Comparison of ENCODE assay signal across 8 mouse cellular contexts in the genomic region with DNA sequence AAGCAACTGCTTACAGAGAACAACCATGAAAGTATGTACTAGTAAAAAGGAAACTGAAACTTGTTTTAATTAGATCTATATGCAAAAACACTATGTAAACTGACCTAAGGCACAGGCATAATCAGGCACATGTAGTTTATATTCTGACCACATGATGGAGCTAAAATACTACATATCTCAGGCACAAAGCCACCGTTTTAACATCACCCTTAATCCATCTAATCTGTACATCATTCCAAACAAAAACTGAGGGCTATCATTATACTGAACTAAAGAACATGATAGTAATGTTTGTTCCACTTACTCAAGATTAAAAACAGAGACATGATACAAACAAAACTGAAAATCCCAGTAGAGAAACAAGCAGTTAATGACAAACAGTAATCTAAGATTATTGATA. TPM values are rescaled to one million over a fixed set of nuclear protein-coding genes. Genes with fewer than 3 reads are reported as not detected.
DNase-seq lines count a peak whose midpoint lies in the region; ATAC-seq and TF ChIP-seq lines count a peak whose summit lies in the region.

No protein-coding gene starts in this region.

- H3K27me3 ChIP-seq in forebrain, embryonic 13.5 days: no peaks in the 10 kb centered on the region
- H3K27me3 ChIP-seq in forebrain, embryonic 10.5 days (ENCODE audit: poor library complexity, severe bottlenecking): no peaks in the 10 kb centered on the region
- no peaks in the 10 kb centered on the region for H3K27me3 ChIP-seq in liver, postnatal 0 days (ENCODE audit: insufficient read depth, low read length)
- H3K27me3 ChIP-seq in midbrain, embryonic 14.5 days (ENCODE audit: control insufficient read depth, insufficient read depth, low read length): no peaks in the 10 kb centered on the region

- peaks cover 19% of the 10 kb centered on the region; the same call in 1 of the 2 replicates for H3K36me3 ChIP-seq in forebrain, embryonic 13.5 days (ENCODE audit: poor library complexity, severe bottlenecking)
- H3K36me3 ChIP-seq in forebrain, embryonic 10.5 days (replicated peaks): peaks cover 41% of the 10 kb centered on the region
- peaks cover 18% of the 10 kb centered on the region for H3K36me3 ChIP-seq in liver, postnatal 0 days (replicated peaks; ENCODE audit: insufficient read depth, low read length)
- H3K36me3 ChIP-seq in midbrain, embryonic 14.5 days (ENCODE audit: control insufficient read depth, insufficient read depth, low read length): peaks cover 3% of the 10 kb centered on the region; the same call in 1 of the 2 replicates

- 4% methylated on average over 1 of the region's 1 CpGs for WGBS in forebrain, embryonic 13.5 days
- WGBS in forebrain, embryonic 10.5 days: 40% methylated on average over 1 of the region's 1 CpGs
- WGBS in liver, postnatal 0 days (ENCODE audit: insufficient replicate concordance): 2% methylated on average over 1 of the region's 1 CpGs
- WGBS in midbrain, embryonic 14.5 days: 0% methylated on average over 1 of the region's 1 CpGs

- peak; percentile 74 for TF ChIP-seq CTCF in liver, postnatal 0 days (IDR thresholded peaks at IDR 0.05; ENCODE audit: low read depth)

- TF ChIP-seq EP300 in liver, postnatal 0 days (IDR thresholded peaks at IDR 0.05; ENCODE audit: low read depth): no peak

- no peak for DNase-seq in forebrain, embryonic 10.5 days (ENCODE audit: extremely low spot score, low spot score)
- DNase-seq in liver, postnatal 0 days: no peak
- no peak for DNase-seq in liver
- DNase-seq in embryo, embryonic 11.5 days (ENCODE audit: low read depth, low spot score): peak; percentile 8
- peak; percentile 81 for DNase-seq in midbrain, embryonic 14.5 days
- DNase-seq in adrenal gland, postnatal 14 days: no peak
- DNase-seq in frontal cortex, postnatal 14 days (ENCODE audit: low spot score in 2 of 2): no peak

- H3K9me3 ChIP-seq in forebrain, embryonic 13.5 days (replicated peaks): no peaks in the 10 kb centered on the region
- no peaks in the 10 kb centered on the region for H3K9me3 ChIP-seq in forebrain, embryonic 10.5 days
- H3K9me3 ChIP-seq in liver, postnatal 0 days (ENCODE audit: low read length): no peaks in the 10 kb centered on the region
- no peaks in the 10 kb centered on the region for H3K9me3 ChIP-seq in midbrain, embryonic 14.5 days (ENCODE audit: control insufficient read depth, low read length)

- H3K4me3 ChIP-seq in forebrain, embryonic 13.5 days: no peak overlapping the region
- no peak overlapping the region for H3K4me3 ChIP-seq in forebrain, embryonic 10.5 days
- no peak overlapping the region for H3K4me3 ChIP-seq in liver, postnatal 0 days (ENCODE audit: low read depth, low read length)
- no peak overlapping the region for H3K4me3 ChIP-seq in midbrain, embryonic 14.5 days (replicated peaks; ENCODE audit: low read depth, low read length)

- no peak overlapping the region for H3K4me2 ChIP-seq in forebrain, embryonic 13.5 days
- no peak overlapping the region for H3K4me2 ChIP-seq in liver, postnatal 0 days (ENCODE audit: low read depth, low read length)
- no peak overlapping the region for H3K4me2 ChIP-seq in midbrain, embryonic 14.5 days (ENCODE audit: low read length)

- H3K27ac ChIP-seq in forebrain, embryonic 13.5 days: no peak overlapping the region
- H3K27ac ChIP-seq in forebrain, embryonic 10.5 days: no peak overlapping the region
- no peak overlapping the region for H3K27ac ChIP-seq in liver, postnatal 0 days (ENCODE audit: low read depth)
- H3K27ac ChIP-seq in midbrain, embryonic 14.5 days (replicated peaks; ENCODE audit: low read depth, low read length): no peak overlapping the region

- ATAC-seq in forebrain, embryonic 13.5 days: peak; percentile 63; the same call in 1 of the 2 replicates
- no peak for ATAC-seq in liver, postnatal 0 days
- no peak for ATAC-seq in midbrain, embryonic 14.5 days (ENCODE audit: low FRiP score, low TSS enrichment)

- 0 out of 2 replicates have a peak, but pooled peaks cover 3% of the 10 kb centered on the region for H3K4me1 ChIP-seq in forebrain, embryonic 13.5 days
- H3K4me1 ChIP-seq in forebrain, embryonic 10.5 days: no peaks in the 10 kb centered on the region
- peaks cover 6% of the 10 kb centered on the region; the same call in 1 of the 2 replicates for H3K4me1 ChIP-seq in liver, postnatal 0 days (ENCODE audit: insufficient read depth)
- no peaks in the 10 kb centered on the region for H3K4me1 ChIP-seq in midbrain, embryonic 14.5 days (ENCODE audit: control insufficient read depth, insufficient read depth, low read length)

- H3K9ac ChIP-seq in forebrain, embryonic 13.5 days: no peak overlapping the region
- H3K9ac ChIP-seq in liver, postnatal 0 days (replicated peaks): no peak overlapping the region
- H3K9ac ChIP-seq in midbrain, embryonic 14.5 days (replicated peaks; ENCODE audit: low read length): no peak overlapping the region

RNA-seq across cellular contexts. Expression of gene Gpbp1, which starts 28.5 kb away (rescaled TPM):
- polyA plus RNA-seq in forebrain, embryonic 13.5 days (2015; fragmentation: Nextera tagmentation; extraction: Ambion mirVana): 112 and 114 TPM in 2 replicates
- polyA plus RNA-seq in forebrain, embryonic 10.5 days (2016; fragmentation: Nextera tagmentation; extraction: Ambion mirVana): 89.1 and 101 TPM in 2 replicates
- 24.8 and 25.2 TPM in 2 replicates for polyA plus RNA-seq in liver, postnatal 0 days (2015; fragmentation: Nextera tagmentation; extraction: Ambion mirVana)
- polyA plus RNA-seq in midbrain, embryonic 14.5 days (2014; fragmentation: Nextera tagmentation; extraction: Ambion mirVana): 85.2 and 127 TPM in 2 replicates
- 78.4 and 83.9 TPM in 2 replicates for total RNA-seq in adrenal gland, postnatal 14 days (2021)

Comparison
In these comparisons a context has a peak if more than half of its experiments do, and no peak if none do; other contexts are left out.
1. DNase-seq: peak in embryo, embryonic 11.5 days (single experiment) and midbrain, embryonic 14.5 days (single experiment); none in forebrain, embryonic 10.5 days (single experiment), liver, postnatal 0 days (single experiment), liver (single experiment), adrenal gland, postnatal 14 days (single experiment) and frontal cortex, postnatal 14 days (0 of 2).